In the genomic region with DNA sequence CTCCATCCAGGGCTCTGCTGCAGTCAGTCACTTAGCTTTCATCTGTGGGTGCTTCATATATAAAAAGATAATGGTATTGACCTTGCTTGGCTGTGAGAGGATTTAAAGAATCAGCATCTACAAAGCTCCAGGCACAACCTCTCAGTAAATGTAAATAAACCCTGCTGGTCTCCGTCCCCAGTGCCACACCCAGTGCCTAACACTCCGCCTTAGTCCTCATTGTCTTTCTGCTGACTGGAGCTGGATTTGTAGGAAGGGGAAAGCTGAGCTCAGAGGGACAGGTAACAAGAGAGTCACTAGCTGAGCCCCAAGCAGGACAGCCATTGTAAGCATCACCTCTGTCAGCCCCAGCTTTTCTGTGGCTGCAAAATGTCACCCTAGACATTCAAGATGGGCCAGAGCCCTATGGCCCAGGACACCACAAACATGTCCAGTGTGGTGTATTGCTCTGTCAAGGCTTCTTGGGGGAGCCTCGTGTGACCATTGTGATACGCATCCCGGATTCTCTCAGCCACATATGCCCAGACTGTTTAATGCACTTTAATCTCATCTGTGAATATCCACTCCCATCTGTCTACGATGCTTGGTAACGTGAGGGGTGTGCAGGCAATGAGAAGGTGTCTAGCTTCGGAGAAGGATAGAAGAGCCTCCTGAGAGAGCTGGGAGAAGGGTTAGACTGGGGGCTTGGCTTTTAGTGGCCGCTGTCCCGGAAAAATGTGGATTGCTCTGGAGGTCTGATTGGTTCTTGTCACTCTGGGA, we compare ENCODE assay signal across 23 mouse cellular contexts. TPM values are rescaled to one million over a fixed set of nuclear protein-coding genes. Genes with fewer than 3 reads are reported as not detected.
A peak's percentile ranks its signal among the peaks of the same experiment; 100 is the strongest.
DNase-seq lines count a peak whose midpoint lies in the region; ATAC-seq lines count a peak whose summit lies in the region.
"Had no signal": no experiment of that assay in that cellular context is flagged by ENCODE, and none has a peak within 500 bp of the region (broad histone marks: within the 10 kb centered on the region; RNA-seq: fewer than 3 reads in every experiment).

No protein-coding gene starts in this region.

- ATAC-seq in forebrain, embryonic 16.5 days: peak; percentile 43
- no peak for ATAC-seq in forebrain, embryonic 13.5 days
- 0 out of 2 replicates have a peak, but pooled peaks have one; percentile 13 for ATAC-seq in hindbrain, embryonic 15.5 days (ENCODE audit: low FRiP score, low read depth)
- no peak for ATAC-seq in midbrain, embryonic 15.5 days (replicated peaks)
- ATAC-seq in heart, embryonic 12.5 days (ENCODE audit: insufficient number of reproducible peaks, low FRiP score): no peak
- ATAC-seq: inflammation-experienced regulatory T-cells, adult 6 months had no signal

- H3K4me3 ChIP-seq in forebrain, embryonic 16.5 days (replicated peaks; ENCODE audit: low read length): no peak overlapping the region
- H3K4me3 ChIP-seq in forebrain, embryonic 13.5 days: no peak overlapping the region
- H3K4me3 ChIP-seq in hindbrain, embryonic 15.5 days: no peak overlapping the region
- H3K4me3 ChIP-seq in midbrain, embryonic 15.5 days: no peak overlapping the region
- no peak overlapping the region for H3K4me3 ChIP-seq in heart, embryonic 12.5 days
- H3K4me3 ChIP-seq: embryonic facial prominence, embryonic 10.5 days; megakaryocyte, embryonic 14.5 days; myocyte had no signal

- H3K9me3 ChIP-seq in forebrain, embryonic 16.5 days (ENCODE audit: control insufficient read depth, low read length): peaks cover 5% of the 10 kb centered on the region; the same call in 1 of the 2 replicates
- H3K9me3 ChIP-seq in forebrain, embryonic 13.5 days (replicated peaks): 0 out of 2 replicates have a peak, but pooled peaks cover 5% of the 10 kb centered on the region
- no peaks in the 10 kb centered on the region for H3K9me3 ChIP-seq in hindbrain, embryonic 15.5 days
- no peaks in the 10 kb centered on the region for H3K9me3 ChIP-seq in midbrain, embryonic 15.5 days
- H3K9me3 ChIP-seq in heart, embryonic 12.5 days (replicated peaks): no peaks in the 10 kb centered on the region
- H3K9me3 ChIP-seq: embryonic facial prominence, embryonic 10.5 days had no signal

- no peak overlapping the region for H3K4me2 ChIP-seq in forebrain, embryonic 16.5 days (ENCODE audit: low read length)
- no peak overlapping the region for H3K4me2 ChIP-seq in forebrain, embryonic 13.5 days
- no peak overlapping the region for H3K4me2 ChIP-seq in hindbrain, embryonic 15.5 days
- H3K4me2 ChIP-seq in midbrain, embryonic 15.5 days: no peak overlapping the region
- H3K4me2 ChIP-seq in heart, embryonic 12.5 days: no peak overlapping the region
- H3K4me2 ChIP-seq: heart, embryonic 11.5 days had no signal

- H3K36me3 ChIP-seq in forebrain, embryonic 16.5 days (ENCODE audit: control insufficient read depth, insufficient read depth): no peaks in the 10 kb centered on the region
- no peaks in the 10 kb centered on the region for H3K36me3 ChIP-seq in forebrain, embryonic 13.5 days (ENCODE audit: poor library complexity, severe bottlenecking)
- H3K36me3 ChIP-seq in hindbrain, embryonic 15.5 days: no peaks in the 10 kb centered on the region
- H3K36me3 ChIP-seq in midbrain, embryonic 15.5 days (replicated peaks): no peaks in the 10 kb centered on the region
- H3K36me3 ChIP-seq in heart, embryonic 12.5 days: no peaks in the 10 kb centered on the region
- H3K36me3 ChIP-seq: embryonic facial prominence, embryonic 10.5 days had no signal

- no peak overlapping the region for H3K27ac ChIP-seq in forebrain, embryonic 16.5 days (ENCODE audit: low read length)
- no peak overlapping the region for H3K27ac ChIP-seq in forebrain, embryonic 13.5 days
- no peak overlapping the region for H3K27ac ChIP-seq in hindbrain, embryonic 15.5 days (replicated peaks)
- H3K27ac ChIP-seq in midbrain, embryonic 15.5 days: 0 out of 2 replicates have a peak overlapping the region, but pooled peaks have one; percentile 22
- no peak overlapping the region for H3K27ac ChIP-seq in heart, embryonic 12.5 days (ENCODE audit: poor library complexity, severe bottlenecking)
- H3K27ac ChIP-seq: embryonic facial prominence, embryonic 10.5 days had no signal

- no peaks in the 10 kb centered on the region for H3K27me3 ChIP-seq in forebrain, embryonic 16.5 days (replicated peaks; ENCODE audit: control insufficient read depth, insufficient read depth, low read length)
- H3K27me3 ChIP-seq in forebrain, embryonic 13.5 days: no peaks in the 10 kb centered on the region
- no peaks in the 10 kb centered on the region for H3K27me3 ChIP-seq in hindbrain, embryonic 15.5 days
- H3K27me3 ChIP-seq in midbrain, embryonic 15.5 days (replicated peaks): no peaks in the 10 kb centered on the region
- no peaks in the 10 kb centered on the region for H3K27me3 ChIP-seq in heart, embryonic 12.5 days (replicated peaks)

- 46% methylated on average over 10 of the region's 10 CpGs for WGBS in forebrain, embryonic 16.5 days
- WGBS in forebrain, embryonic 13.5 days: 56% methylated on average over 10 of the region's 10 CpGs
- WGBS in hindbrain, embryonic 15.5 days: 45% methylated on average over 10 of the region's 10 CpGs
- 40% methylated on average over 10 of the region's 10 CpGs for WGBS in midbrain, embryonic 15.5 days
- 51% methylated on average over 10 of the region's 10 CpGs for WGBS in heart, embryonic 12.5 days

- DNase-seq in ES-CJ7 (ENCODE audit: low read depth, low spot score): peak; percentile 84
- DNase-seq in urinary bladder, adult 18-20 months (ENCODE audit: low spot score in 2 of 2): no peak
- no peak for DNase-seq in lung, postnatal 14 days
- DNase-seq: adrenal gland, adult 8-10 months; cerebellum, adult 9-10 months; heart, postnatal 14 days; kidney, adult 8-10 months; kidney, postnatal 36 days; left cerebral cortex, postnatal 4 days; liver; lung, postnatal 10 days; right cerebral cortex, adult 18-20 months; thymus, postnatal 4 days had no signal

- H3K4me1 ChIP-seq in forebrain, embryonic 16.5 days (replicated peaks; ENCODE audit: control insufficient read depth, insufficient read depth, low read length): peaks cover 13% of the 10 kb centered on the region
- H3K4me1 ChIP-seq in forebrain, embryonic 13.5 days: peaks cover 15% of the 10 kb centered on the region
- H3K4me1 ChIP-seq in hindbrain, embryonic 15.5 days (replicated peaks): peaks cover 26% of the 10 kb centered on the region
- H3K4me1 ChIP-seq in midbrain, embryonic 15.5 days: peaks cover 19% of the 10 kb centered on the region
- 0 out of 2 replicates have a peak, but pooled peaks cover 4% of the 10 kb centered on the region for H3K4me1 ChIP-seq in heart, embryonic 12.5 days (replicated peaks)
- H3K4me1 ChIP-seq: megakaryocyte, embryonic 14.5 days had no signal

- H3K9ac ChIP-seq in forebrain, embryonic 16.5 days (replicated peaks; ENCODE audit: low read depth, low read length): no peak overlapping the region
- no peak overlapping the region for H3K9ac ChIP-seq in forebrain, embryonic 13.5 days
- H3K9ac ChIP-seq in hindbrain, embryonic 15.5 days: no peak overlapping the region
- H3K9ac ChIP-seq in midbrain, embryonic 15.5 days: no peak overlapping the region
- no peak overlapping the region for H3K9ac ChIP-seq in heart, embryonic 12.5 days

RNA-seq across cellular contexts. Expression of gene Fam78b, which starts 45.1 kb away (rescaled TPM):
- polyA plus RNA-seq in forebrain, embryonic 16.5 days (2015; fragmentation: Nextera tagmentation; extraction: Ambion mirVana): 6.7 and 6.9 TPM in 2 replicates
- 3.9 and 4.7 TPM in 2 replicates for polyA plus RNA-seq in forebrain, embryonic 13.5 days (2015; fragmentation: Nextera tagmentation; extraction: Ambion mirVana)
- polyA plus RNA-seq in hindbrain, embryonic 15.5 days (2015; fragmentation: Nextera tagmentation; extraction: Ambion mirVana): 12.0 and 14.1 TPM in 2 replicates
- 15.3 and 15.9 TPM in 2 replicates for polyA plus RNA-seq in midbrain, embryonic 15.5 days (2015; fragmentation: Nextera tagmentation; extraction: Ambion mirVana)
- 0.91 and 1.0 TPM in 2 replicates for polyA plus RNA-seq in heart, embryonic 12.5 days (2016; fragmentation: Nextera tagmentation; extraction: Ambion mirVana)
- polyA plus RNA-seq: inflammation-experienced regulatory T-cells, adult 6 months had no signal

Comparison
In these comparisons a context has a peak if more than half of its experiments do, and no peak if none do; other contexts are left out.
1. ATAC-seq: peak in forebrain, embryonic 16.5 days (single experiment) and hindbrain, embryonic 15.5 days (single experiment); none in forebrain, embryonic 13.5 days (single experiment), midbrain, embryonic 15.5 days (single experiment) and heart, embryonic 12.5 days (single experiment).